Mouse (Mus musculus) myocyte (in vitro differentiated cells): ENCODE measurements around the gene Ispd. TPM values are rescaled to one million over a fixed set of nuclear protein-coding genes. Genes with fewer than 3 reads are reported as not detected.

Source experiments
- H3K27me3 ChIP-seq: one replicate; pipeline ENCODE4 v1.6.1; 2011; ENCODE audit not compliant: control insufficient read depth, insufficient read depth, insufficient read length
- H3K36me3 ChIP-seq: one replicate; pipeline ENCODE4 v1.6.1; 2011; ENCODE audit not compliant: control insufficient read depth, insufficient read depth
- H3K4me2 ChIP-seq: one replicate; pipeline ENCODE4 v1.6.1; 2011; ENCODE audit warnings: low read depth, control low read depth
- H3K4me3 ChIP-seq: one replicate; pipeline ENCODE4 v1.5.1; 2011; ENCODE audit warnings: mild to moderate bottlenecking, control low read depth, moderate library complexity
- H3K79me2 ChIP-seq: one replicate; pipeline ENCODE4 v1.6.1; 2011; ENCODE audit not compliant: control insufficient read depth, insufficient read depth
- H3ac ChIP-seq: one replicate; pipeline ENCODE4 v1.6.1; 2011; ENCODE audit not compliant: control insufficient read depth, insufficient read length
- CEBPB ChIP-seq: IDR thresholded peaks from 2 replicates; pipeline ENCODE4 v1.6.1; 2011; ENCODE audit warnings: mild to moderate bottlenecking, moderate library complexity; ENCODE audit not compliant: poor library complexity, insufficient read depth, severe bottlenecking
- E2F4 ChIP-seq: IDR thresholded peaks from one replicate; pipeline ENCODE4 v1.6.1; 2011; ENCODE audit warnings: mild to moderate bottlenecking, control low read depth, moderate library complexity; ENCODE audit not compliant: insufficient read depth
- MAX ChIP-seq: IDR thresholded peaks from one replicate; pipeline ENCODE4 v1.6.1; 2011; ENCODE audit warnings: low read depth, mild to moderate bottlenecking, control low read depth
- MYOD1 ChIP-seq, 3 experiments: IDR thresholded peaks; one replicate each; pipeline ENCODE4 v1.6.1; 2011; ENCODE audit warnings: control low read depth in 2 of 3, low read depth in 2 of 3, mild to moderate bottlenecking in 2 of 3, moderate library complexity in 1 of 3; ENCODE audit not compliant: insufficient read length in 2 of 3, control insufficient read depth in 1 of 3
- MYOG ChIP-seq, 3 experiments: IDR thresholded peaks; one replicate each; pipeline ENCODE4 v1.6.1; 2011; ENCODE audit warnings: control low read depth in 2 of 3, low read depth in 2 of 3, mild to moderate bottlenecking in 2 of 3; ENCODE audit not compliant: insufficient read length in 2 of 3, control insufficient read depth in 1 of 3, insufficient read depth in 1 of 3
- POLR2A ChIP-seq: IDR thresholded peaks from one replicate; pipeline ENCODE4 v1.6.1; 2011; ENCODE audit warnings: low read depth, mild to moderate bottlenecking, control low read depth, moderate library complexity; ENCODE audit not compliant: insufficient read length
- POLR2AphosphoS2 ChIP-seq: IDR thresholded peaks from one replicate; pipeline ENCODE4 v1.6.1; 2011; ENCODE audit warnings: low read depth, control low read depth; ENCODE audit not compliant: insufficient read length
- REST ChIP-seq: IDR thresholded peaks from one replicate; pipeline ENCODE4 v1.6.1; 2011; ENCODE audit warnings: mild to moderate bottlenecking, control low read depth, moderate library complexity; ENCODE audit not compliant: insufficient read depth, insufficient read length
- SRF ChIP-seq: IDR thresholded peaks from one replicate; pipeline ENCODE4 v1.6.1; 2011; ENCODE audit warnings: low read depth; ENCODE audit not compliant: control insufficient read depth, insufficient read length
- TCF12 ChIP-seq: IDR thresholded peaks from one replicate; pipeline ENCODE4 v1.6.1; 2011; ENCODE audit warnings: mild to moderate bottlenecking, control low read depth; ENCODE audit not compliant: poor library complexity, insufficient read depth, severe bottlenecking
- TCF3 ChIP-seq: IDR thresholded peaks from one replicate; pipeline ENCODE4 v1.6.1; 2011; ENCODE audit warnings: low read depth, control low read depth; ENCODE audit not compliant: insufficient read length
- USF1 ChIP-seq: IDR thresholded peaks from one replicate; pipeline ENCODE4 v1.6.1; 2011; ENCODE audit warnings: low read depth, mild to moderate bottlenecking, control low read depth, moderate library complexity
- polyA plus RNA-seq: library from polyadenylated mRNA; unstranded; fragments of >200 nt; fragmentation: generic; extraction: Trizol; gene quantifications from one replicate; pipeline ENCODE4 v1.2.1, GENCODE M21; 2012; ENCODE audit warnings: missing spikeins

Gene Ispd
- polyA plus RNA-seq, 1 experiment = 1.6 TPM

DNA sequence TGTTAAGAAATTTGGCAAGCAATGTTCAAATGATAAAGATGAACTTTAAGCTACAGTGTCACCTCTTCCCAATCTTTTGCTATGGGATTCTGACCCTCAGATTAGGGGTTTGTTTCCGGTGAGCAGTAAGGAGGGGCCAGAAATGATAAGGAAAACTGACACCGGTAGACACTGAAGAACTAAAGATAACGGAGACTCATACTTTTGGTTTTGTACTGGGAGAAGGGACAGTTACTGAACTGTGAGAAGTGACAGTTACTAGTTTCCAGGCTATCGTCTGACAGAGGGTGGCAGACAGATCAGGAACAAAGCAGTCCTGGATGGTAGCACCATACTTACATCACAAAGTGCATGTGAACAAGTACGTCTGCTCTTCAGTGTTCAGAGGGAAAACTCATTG, 55.7 kb downstream of the Ispd start:
- H3K4me3 ChIP-seq = no peak overlapping the region
- TF ChIP-seq USF1 = no peak
- no peak for TF ChIP-seq TCF3
- no peak for TF ChIP-seq POLR2A
- TF ChIP-seq MAX = no peak
- no peak for TF ChIP-seq SRF
- no peak for TF ChIP-seq TCF12
- TF ChIP-seq POLR2AphosphoS2 = no peak
- no peak for TF ChIP-seq MYOG (IDR thresholded peaks at IDR 0.05; ENCODE audit: control insufficient read depth in 1 of 3, insufficient read depth in 1 of 3, insufficient read length in 2 of 3, low read depth in 2 of 3)
- no peak for TF ChIP-seq E2F4
- TF ChIP-seq CEBPB = no peak
- no peak for TF ChIP-seq REST
- no peak overlapping the region for H3K4me2 ChIP-seq
- no peaks in the 10 kb centered on the region for H3K79me2 ChIP-seq
- H3K27me3 ChIP-seq = no peaks in the 10 kb centered on the region
- no peak overlapping the region for H3ac ChIP-seq
- no peaks in the 10 kb centered on the region for H3K36me3 ChIP-seq

DNA sequence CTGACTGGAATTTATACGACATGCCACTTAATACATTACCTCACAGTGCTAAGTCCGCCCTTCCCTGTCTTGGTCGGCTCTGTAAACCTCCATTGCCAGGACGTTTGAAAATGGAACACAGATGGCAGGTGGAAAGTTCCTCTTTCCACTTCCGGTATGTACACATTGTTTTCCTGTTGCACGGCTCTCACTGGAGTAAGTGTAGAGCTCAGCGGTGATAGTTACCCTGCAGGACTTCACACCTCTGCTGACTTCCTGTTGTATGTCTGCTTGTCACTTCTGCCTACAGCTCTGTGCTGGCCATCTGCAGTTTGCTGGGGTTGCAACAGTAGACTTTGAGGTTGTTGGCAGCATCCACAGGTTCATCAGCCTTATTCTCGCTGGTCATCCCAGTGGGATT, 58.1 kb downstream of the Ispd start:
- no peak overlapping the region for H3ac ChIP-seq
- TF ChIP-seq TCF12 = no peak
- no peak for TF ChIP-seq MYOD1 (IDR thresholded peaks at IDR 0.05; ENCODE audit: control insufficient read depth in 1 of 3, insufficient read length in 2 of 3, low read depth in 2 of 3)
- no peak for TF ChIP-seq USF1
- TF ChIP-seq REST = no peak
- TF ChIP-seq TCF3 = no peak
- no peak for TF ChIP-seq E2F4
- no peak for TF ChIP-seq POLR2AphosphoS2
- TF ChIP-seq MYOG (IDR thresholded peaks at IDR 0.05; ENCODE audit: control insufficient read depth in 1 of 3, insufficient read depth in 1 of 3, insufficient read length in 2 of 3, low read depth in 2 of 3) = no peak
- TF ChIP-seq SRF = no peak
- TF ChIP-seq POLR2A = no peak
- no peak for TF ChIP-seq CEBPB
- no peak for TF ChIP-seq MAX
- H3K4me2 ChIP-seq = no peak overlapping the region
- H3K27me3 ChIP-seq = no peaks in the 10 kb centered on the region
- H3K79me2 ChIP-seq = no peaks in the 10 kb centered on the region
- no peaks in the 10 kb centered on the region for H3K36me3 ChIP-seq
- no peak overlapping the region for H3K4me3 ChIP-seq

DNA sequence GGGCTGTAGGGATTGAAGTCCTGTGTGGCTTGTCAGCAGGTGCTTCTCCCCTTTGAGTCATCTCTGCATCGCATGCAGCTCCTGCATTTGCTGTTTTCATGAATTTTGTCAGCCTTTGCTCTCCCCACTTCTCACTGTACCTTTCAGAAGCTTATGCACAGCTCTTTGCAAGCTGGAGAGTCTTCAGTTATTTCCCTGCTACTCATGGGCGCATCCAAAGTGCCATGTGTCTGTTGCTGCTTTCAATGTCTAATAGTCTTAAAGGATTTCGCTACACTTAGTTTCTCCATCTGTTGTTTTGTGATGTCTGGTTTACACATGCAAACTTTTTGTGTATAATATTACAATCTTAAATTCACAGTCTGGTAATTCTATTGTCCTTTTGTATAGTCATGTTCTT, 74.8 kb downstream of the Ispd start:
- Histone ChIP-seq H3K4me2 (no peak overlapping the region), H3K36me3 (no peaks in the 10 kb centered on the region), H3ac (no peak overlapping the region), H3K79me2 (no peaks in the 10 kb centered on the region), H3K4me3 (no peak overlapping the region), H3K27me3 (no peaks in the 10 kb centered on the region)
- TF ChIP-seq POLR2AphosphoS2 = no peak
- TF ChIP-seq SRF = no peak
- TF ChIP-seq MAX = no peak
- TF ChIP-seq USF1 = no peak
- no peak for TF ChIP-seq REST
- no peak for TF ChIP-seq E2F4
- no peak for TF ChIP-seq MYOD1 (IDR thresholded peaks at IDR 0.05; ENCODE audit: control insufficient read depth in 1 of 3, insufficient read length in 2 of 3, low read depth in 2 of 3)
- no peak for TF ChIP-seq CEBPB
- no peak for TF ChIP-seq TCF3
- no peak for TF ChIP-seq POLR2A
- no peak for TF ChIP-seq TCF12
- TF ChIP-seq MYOG (IDR thresholded peaks at IDR 0.05; ENCODE audit: control insufficient read depth in 1 of 3, insufficient read depth in 1 of 3, insufficient read length in 2 of 3, low read depth in 2 of 3) = no peak

DNA sequence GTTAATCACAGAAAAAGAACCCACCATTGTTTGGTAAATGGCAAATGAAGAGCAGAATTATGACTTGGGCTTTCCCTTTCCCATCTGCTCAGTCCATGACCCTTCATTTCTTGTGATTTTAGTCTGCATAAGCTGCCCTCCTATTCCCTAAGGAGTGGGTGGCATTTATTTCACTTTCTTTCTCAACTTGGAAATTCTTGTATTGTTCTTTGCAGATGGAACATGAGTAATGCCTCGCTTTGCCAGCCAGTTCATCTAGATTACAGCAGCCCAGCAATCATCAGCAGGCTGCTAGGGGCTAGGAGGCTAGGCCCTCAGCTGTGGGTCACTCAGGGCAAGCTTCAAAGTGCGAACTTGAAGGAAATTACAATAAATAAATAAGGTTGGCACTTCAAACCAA, 76.5 kb downstream of the Ispd start:
- TF ChIP-seq MYOG (IDR thresholded peaks at IDR 0.05; ENCODE audit: control insufficient read depth in 1 of 3, insufficient read depth in 1 of 3, insufficient read length in 2 of 3, low read depth in 2 of 3) = no peak
- H3K36me3 ChIP-seq = no peaks in the 10 kb centered on the region
- no peak overlapping the region for H3K4me2 ChIP-seq
- no peaks in the 10 kb centered on the region for H3K79me2 ChIP-seq
- H3K4me3 ChIP-seq = no peak overlapping the region
- H3ac ChIP-seq = no peak overlapping the region
- no peaks in the 10 kb centered on the region for H3K27me3 ChIP-seq

DNA sequence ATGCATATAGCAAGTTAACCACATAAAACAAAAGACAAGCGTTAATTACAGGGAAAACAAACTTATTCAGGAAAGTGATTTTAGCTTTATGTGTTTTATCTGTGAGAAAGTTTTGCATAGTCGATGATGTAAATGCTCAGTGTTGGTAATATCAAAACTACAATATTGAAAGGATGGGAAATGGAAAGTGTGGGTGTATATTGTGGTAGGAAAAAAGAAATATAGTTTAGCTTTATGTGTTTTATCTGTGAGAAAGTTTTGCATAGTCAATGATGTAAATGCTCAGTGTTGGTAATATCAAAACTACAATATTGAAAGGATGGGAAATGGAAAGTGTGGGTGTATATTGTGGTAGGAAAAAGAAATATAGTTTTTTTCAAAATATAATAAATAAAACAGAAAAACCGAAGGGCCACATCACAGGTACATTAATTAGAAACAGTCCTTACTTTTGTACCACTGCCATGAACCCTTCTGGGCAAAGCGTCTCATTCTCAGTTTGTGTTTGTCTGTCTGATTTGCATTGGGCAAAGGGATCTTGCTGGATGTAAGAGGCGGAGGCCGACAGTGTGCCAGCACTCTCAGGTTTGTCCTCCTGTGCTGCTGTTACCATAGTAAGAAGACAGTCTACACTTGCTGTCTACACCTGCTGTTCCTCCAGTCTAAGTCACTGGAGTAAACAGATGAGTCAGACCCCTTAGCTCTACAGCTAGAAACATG, 87.2 kb downstream of the Ispd start:
- TF ChIP-seq CEBPB = no peak
- TF ChIP-seq E2F4 = no peak
- no peak for TF ChIP-seq MAX
- TF ChIP-seq MYOD1 (IDR thresholded peaks at IDR 0.05; ENCODE audit: control insufficient read depth in 1 of 3, insufficient read length in 2 of 3, low read depth in 2 of 3) = no peak
- TF ChIP-seq TCF12 = no peak
- TF ChIP-seq POLR2A = no peak
- TF ChIP-seq POLR2AphosphoS2 = no peak
- no peak for TF ChIP-seq SRF
- TF ChIP-seq TCF3 = no peak
- H3K4me2 ChIP-seq = no peak overlapping the region
- no peaks in the 10 kb centered on the region for H3K79me2 ChIP-seq
- H3ac ChIP-seq = no peak overlapping the region
- no peaks in the 10 kb centered on the region for H3K36me3 ChIP-seq
- no peak overlapping the region for H3K4me3 ChIP-seq
- no peaks in the 10 kb centered on the region for H3K27me3 ChIP-seq
